Mouse (Mus musculus) liver, postnatal 0 days (tissue): ENCODE measurements at regions not wholly inside any gene's neighbourhood (a gene's known extent, or its start where the extent isn't known, plus 50 kb on each side); places are given as distances from the start of the nearest gene placed in this dataset.

Source experiments
- ATAC-seq: fragments of 200-750 bp; cut with Nextera tagmentation; 2 replicates; pipeline ENCODE4 v1.8.0; 2017; ENCODE audit warnings: mild to moderate bottlenecking, moderate library complexity
- DNase-seq: peaks from one replicate; pipeline ENCODE4 v3.0.0-alpha.2; 2016
- H3K27ac ChIP-seq: fragments of 300-500 bp; sonication (generic); 2 replicates; pipeline ENCODE4 v1.5.1; 2014; ENCODE audit warnings: antibody characterized with exemption, moderate library complexity, mild to moderate bottlenecking, low read depth
- H3K27me3 ChIP-seq: fragments of 300-500 bp; sonication (generic); 2 replicates; pipeline ENCODE4 v1.6.1; 2014; ENCODE audit warnings: low read length, control low read depth, mixed read lengths; ENCODE audit not compliant: insufficient read depth
- H3K36me3 ChIP-seq: fragments of 300-500 bp; sonication (generic); replicated peaks from 2 replicates; pipeline ENCODE4 v1.6.1; 2014; ENCODE audit warnings: mild to moderate bottlenecking, control low read depth, low read length, moderate library complexity, mixed read lengths; ENCODE audit not compliant: insufficient read depth
- H3K4me1 ChIP-seq: fragments of 300-500 bp; sonication (generic); 2 replicates; pipeline ENCODE4 v1.6.1; 2014; ENCODE audit warnings: antibody characterized with exemption, mild to moderate bottlenecking, control low read depth; ENCODE audit not compliant: insufficient read depth
- H3K4me2 ChIP-seq: fragments of 300-500 bp; sonication (generic); 2 replicates; pipeline ENCODE4 v1.6.1; 2014; ENCODE audit warnings: low read depth, mild to moderate bottlenecking, low read length, moderate library complexity, mixed read lengths
- H3K4me3 ChIP-seq: fragments of 300-500 bp; sonication (generic); 2 replicates; pipeline ENCODE4 v1.5.1; 2014; ENCODE audit warnings: low read depth, low read length
- H3K9ac ChIP-seq: fragments of 300-500 bp; sonication (generic); replicated peaks from 2 replicates; pipeline ENCODE4 v1.6.1; 2014; ENCODE audit warnings: mild to moderate bottlenecking, moderate library complexity
- H3K9me3 ChIP-seq: fragments of 300-500 bp; sonication (generic); 2 replicates; pipeline ENCODE4 v1.6.1; 2016; ENCODE audit warnings: mild to moderate bottlenecking, control low read depth, low read length, mixed read lengths
- CTCF ChIP-seq: sonication (generic); IDR thresholded peaks from 2 replicates; pipeline ENCODE4 v1.5.1; 2016; ENCODE audit warnings: antibody characterized with exemption, low read depth
- EP300 ChIP-seq: IDR thresholded peaks from 2 replicates; pipeline ENCODE4 v1.6.1; 2016; ENCODE audit warnings: antibody characterized with exemption, low read depth, mild to moderate bottlenecking
- WGBS: fragments of 180-500 bp; shearing (Covaris S2); extraction: QIAGEN DNeasy Blood & Tissue Kit; methylation state at CpG from one replicate; pipeline ENCODE4 v1.1.7; 2014; ENCODE audit not compliant: insufficient replicate concordance; 5-methylcytosine and 5-hydroxymethylcytosine counted together

- no peaks in the 10 kb centered on the region for H3K9me3 ChIP-seq
- DNase-seq (no peak), ATAC-seq (no peak)
- 0 out of 2 replicates have a peak, but pooled peaks cover 3% of the 10 kb centered on the region for H3K27me3 ChIP-seq
- H3K9ac ChIP-seq = no peak overlapping the region
- H3K36me3 ChIP-seq = no peaks in the 10 kb centered on the region
- TF ChIP-seq EP300 = no peak
- TF ChIP-seq CTCF = no peak
- H3K27ac ChIP-seq = no peak overlapping the region
- H3K4me1 ChIP-seq = no peaks in the 10 kb centered on the region
- H3K4me3 ChIP-seq = no peak overlapping the region
- 30% methylated on average over 2 of the region's 2 CpGs for WGBS
- no peak overlapping the region for H3K4me2 ChIP-seq
Measured at GRCm38 (mm10) chr8:34732808-34733207, 621.3 kb upstream of the Gm10131 start.

- H3K9me3 ChIP-seq = no peaks in the 10 kb centered on the region
- no peak for ATAC-seq
- H3K27me3 ChIP-seq = 0 out of 2 replicates have a peak, but pooled peaks cover 3% of the 10 kb centered on the region
- H3K4me2 ChIP-seq = no peak overlapping the region
- H3K4me3 ChIP-seq = no peak overlapping the region
- no peaks in the 10 kb centered on the region for H3K36me3 ChIP-seq
- no peak for TF ChIP-seq CTCF
- H3K4me1 ChIP-seq = no peaks in the 10 kb centered on the region
- 10% methylated on average over 1 of the region's 1 CpGs for WGBS
- no peak overlapping the region for H3K27ac ChIP-seq
- no peak for DNase-seq
- H3K9ac ChIP-seq = no peak overlapping the region
Measured at GRCm38 (mm10) chr8:34732362-34732761, 620.8 kb upstream of the Gm10131 start.

- no peak overlapping the region for H3K9ac ChIP-seq
- no peak for ATAC-seq
- no peak for TF ChIP-seq CTCF
- no peak for TF ChIP-seq EP300
- DNase-seq = no peak
- no peaks in the 10 kb centered on the region for H3K4me1 ChIP-seq
- 0 out of 2 replicates have a peak, but pooled peaks cover 3% of the 10 kb centered on the region for H3K27me3 ChIP-seq
- 28% methylated on average over 12 of the region's 12 CpGs for WGBS
- H3K36me3 ChIP-seq = no peaks in the 10 kb centered on the region
- no peak overlapping the region for H3K4me2 ChIP-seq
- no peak overlapping the region for H3K4me3 ChIP-seq
- H3K27ac ChIP-seq = no peak overlapping the region
- no peaks in the 10 kb centered on the region for H3K9me3 ChIP-seq
Measured at GRCm38 (mm10) chr8:34731096-34731999, 619.8 kb upstream of the Gm10131 start.

- WGBS = 80% methylated on average over 7 of the region's 7 CpGs
- H3K36me3 ChIP-seq = no peaks in the 10 kb centered on the region
- 0 out of 2 replicates have a peak, but pooled peaks cover 3% of the 10 kb centered on the region for H3K27me3 ChIP-seq
- H3K9me3 ChIP-seq = no peaks in the 10 kb centered on the region
- H3K27ac ChIP-seq = no peak overlapping the region
- DNase-seq = no peak
- no peak overlapping the region for H3K9ac ChIP-seq
- TF ChIP-seq EP300 = no peak
- no peak for TF ChIP-seq CTCF
- ATAC-seq = no peak
- no peak overlapping the region for H3K4me2 ChIP-seq
- H3K4me3 ChIP-seq = no peak overlapping the region
- H3K4me1 ChIP-seq = no peaks in the 10 kb centered on the region
Measured at GRCm38 (mm10) chr8:34729585-34729984, 618.0 kb upstream of the Gm10131 start.

- Histone ChIP-seq H3K4me3 (no peak overlapping the region), H3K9ac (no peak overlapping the region), H3K9me3 (no peaks in the 10 kb centered on the region), H3K4me2 (no peak overlapping the region), H3K27me3 (no peaks in the 10 kb centered on the region), H3K36me3 (no peaks in the 10 kb centered on the region), H3K4me1 (no peaks in the 10 kb centered on the region), H3K27ac (no peak overlapping the region)
- ATAC-seq (no peak), DNase-seq (no peak)
- WGBS = 76% methylated on average over 8 of the region's 8 CpGs
- TF ChIP-seq EP300 (no peak), CTCF (no peak)
Measured at GRCm38 (mm10) chr8:34727699-34728098, 616.2 kb upstream of the Gm10131 start.

- TF ChIP-seq EP300 (no peak), CTCF (no peak)
- no peak overlapping the region for H3K9ac ChIP-seq
- no peaks in the 10 kb centered on the region for H3K4me1 ChIP-seq
- no peaks in the 10 kb centered on the region for H3K27me3 ChIP-seq
- no peaks in the 10 kb centered on the region for H3K36me3 ChIP-seq
- no peak for DNase-seq
- no peak for ATAC-seq
- WGBS = 40% methylated on average over 10 of the region's 10 CpGs
- no peaks in the 10 kb centered on the region for H3K9me3 ChIP-seq
- H3K4me2 ChIP-seq = no peak overlapping the region
- no peak overlapping the region for H3K27ac ChIP-seq
- H3K4me3 ChIP-seq = no peak overlapping the region
Measured at GRCm38 (mm10) chr8:34726145-34726767, 614.7 kb upstream of the Gm10131 start.
